Mouse (Mus musculus) forebrain, postnatal 0 days (tissue): ENCODE measurements at regions not wholly inside any gene's neighbourhood (a gene's known extent, or its start where the extent isn't known, plus 50 kb on each side); places are given as distances from the start of the nearest gene placed in this dataset.

Source experiments
- ATAC-seq: fragments of 200-750 bp; cut with Nextera tagmentation; 2 replicates; pipeline ENCODE4 v1.8.0; 2017; ENCODE audit warnings: mild to moderate bottlenecking, moderate library complexity
- DNase-seq: peaks from one replicate; pipeline ENCODE4 v3.0.0-alpha.2; 2015
- H3K27ac ChIP-seq: fragments of 300-500 bp; sonication (generic); 2 replicates; pipeline ENCODE4 v1.5.1; 2014; ENCODE audit warnings: low read depth, mild to moderate bottlenecking, antibody characterized with exemption, low read length, moderate library complexity, mixed read lengths
- H3K27me3 ChIP-seq: fragments of 300-500 bp; sonication (generic); 2 replicates; pipeline ENCODE4 v1.6.1; 2014; ENCODE audit warnings: mild to moderate bottlenecking, low read length, mixed read lengths; ENCODE audit not compliant: insufficient read depth
- H3K36me3 ChIP-seq: fragments of 300-500 bp; sonication (generic); 2 replicates; pipeline ENCODE4 v1.6.1; 2014; ENCODE audit warnings: mild to moderate bottlenecking, moderate library complexity; ENCODE audit not compliant: insufficient read depth
- H3K4me1 ChIP-seq: fragments of 300-500 bp; sonication (generic); 2 replicates; pipeline ENCODE4 v1.6.1; 2014; ENCODE audit warnings: antibody characterized with exemption; ENCODE audit not compliant: insufficient read depth
- H3K4me2 ChIP-seq: fragments of 300-500 bp; sonication (generic); 2 replicates; pipeline ENCODE4 v1.6.1; 2014; ENCODE audit warnings: low read depth, mild to moderate bottlenecking, moderate library complexity
- H3K4me3 ChIP-seq: fragments of 300-500 bp; sonication (generic); 2 replicates; pipeline ENCODE4 v1.5.1; 2014; ENCODE audit warnings: low read depth, low read length, mixed read lengths
- H3K9ac ChIP-seq: fragments of 300-500 bp; sonication (generic); 2 replicates; pipeline ENCODE4 v1.6.1; 2014; ENCODE audit warnings: mild to moderate bottlenecking
- H3K9me3 ChIP-seq: fragments of 300-500 bp; sonication (generic); 2 replicates; pipeline ENCODE4 v1.6.1; 2016; ENCODE audit warnings: low read length
- CTCF ChIP-seq: sonication (generic); IDR thresholded peaks from 2 replicates; pipeline ENCODE4 v1.5.1; 2016; ENCODE audit warnings: antibody characterized with exemption, control low read depth, low read depth
- WGBS: fragments of 180-500 bp; shearing (Covaris S2); extraction: QIAGEN DNeasy Blood & Tissue Kit; methylation state at CpG from one replicate; pipeline ENCODE4 v1.1.7; 2014; 5-methylcytosine and 5-hydroxymethylcytosine counted together

- Histone ChIP-seq H3K27ac (no peak overlapping the region), H3K36me3 (no peaks in the 10 kb centered on the region), H3K9ac (no peak overlapping the region), H3K27me3 (no peaks in the 10 kb centered on the region), H3K4me1 (no peaks in the 10 kb centered on the region), H3K4me2 (no peak overlapping the region), H3K4me3 (no peak overlapping the region), H3K9me3 (no peaks in the 10 kb centered on the region)
- WGBS, result 27% methylated on average over 4 of the region's 4 CpGs
- no peak for TF ChIP-seq CTCF
- no peak for DNase-seq
- ATAC-seq, result no peak
These were observed 352.6 kb upstream of the Slitrk1 start for GRCm38 (mm10) chr14:109266521-109266920.

- Histone ChIP-seq H3K9me3 (no peaks in the 10 kb centered on the region), H3K27ac (no peak overlapping the region), H3K27me3 (no peaks in the 10 kb centered on the region), H3K36me3 (no peaks in the 10 kb centered on the region), H3K4me2 (no peak overlapping the region), H3K9ac (no peak overlapping the region), H3K4me3 (no peak overlapping the region), H3K4me1 (no peaks in the 10 kb centered on the region)
- no peak for ATAC-seq
- DNase-seq, result no peak
- WGBS, result 92% methylated on average over 1 of the region's 1 CpGs
- no peak for TF ChIP-seq CTCF
These were observed 348.0 kb upstream of the Slitrk1 start for GRCm38 (mm10) chr14:109261990-109262389.

- WGBS, result 90% methylated on average over 8 of the region's 8 CpGs
- Histone ChIP-seq H3K4me3 (no peak overlapping the region), H3K27ac (no peak overlapping the region), H3K9me3 (no peaks in the 10 kb centered on the region), H3K4me2 (no peak overlapping the region), H3K4me1 (no peaks in the 10 kb centered on the region), H3K9ac (no peak overlapping the region), H3K27me3 (no peaks in the 10 kb centered on the region), H3K36me3 (no peaks in the 10 kb centered on the region)
- no peak for DNase-seq
- no peak for ATAC-seq
- no peak for TF ChIP-seq CTCF
These were observed 300.9 kb upstream of the Slitrk1 start for GRCm38 (mm10) chr14:109214848-109215247.

- H3K27me3 ChIP-seq, result no peaks in the 10 kb centered on the region
- no peaks in the 10 kb centered on the region for H3K4me1 ChIP-seq
- peak; percentile 2 for DNase-seq
- H3K4me3 ChIP-seq, result no peak overlapping the region
- no peak overlapping the region for H3K9ac ChIP-seq
- TF ChIP-seq CTCF, result no peak
- no peaks in the 10 kb centered on the region for H3K36me3 ChIP-seq
- H3K4me2 ChIP-seq, result no peak overlapping the region
- 49% methylated on average over 2 of the region's 2 CpGs for WGBS
- ATAC-seq, result no peak
- H3K27ac ChIP-seq, result no peak overlapping the region
- H3K9me3 ChIP-seq, result no peaks in the 10 kb centered on the region
These were observed 266.1 kb upstream of the Slitrk1 start for GRCm38 (mm10) chr14:109180029-109180585.

- H3K36me3 ChIP-seq, result no peaks in the 10 kb centered on the region
- no peak for DNase-seq
- H3K27me3 ChIP-seq, result no peaks in the 10 kb centered on the region
- H3K27ac ChIP-seq, result no peak overlapping the region
- H3K4me1 ChIP-seq, result no peaks in the 10 kb centered on the region
- 75% methylated on average over 2 of the region's 2 CpGs for WGBS
- H3K4me2 ChIP-seq, result no peak overlapping the region
- no peak for ATAC-seq
- H3K4me3 ChIP-seq, result no peak overlapping the region
- TF ChIP-seq CTCF, result no peak
- H3K9me3 ChIP-seq, result no peaks in the 10 kb centered on the region
- H3K9ac ChIP-seq, result no peak overlapping the region
These were observed 262.7 kb upstream of the Slitrk1 start for GRCm38 (mm10) chr14:109176602-109177179.

GRCm38 (mm10) chr14:109175819-109176218 is 261.9 kb upstream of the Slitrk1 start:
- Histone ChIP-seq H3K36me3 (no peaks in the 10 kb centered on the region), H3K4me1 (no peaks in the 10 kb centered on the region), H3K9me3 (no peaks in the 10 kb centered on the region), H3K27ac (no peak overlapping the region), H3K4me3 (no peak overlapping the region), H3K4me2 (no peak overlapping the region), H3K9ac (no peak overlapping the region), H3K27me3 (no peaks in the 10 kb centered on the region)
- ATAC-seq (no peak), DNase-seq (no peak)
- TF ChIP-seq CTCF, result no peak
- 90% methylated on average over 3 of the region's 3 CpGs for WGBS
